Mouse (Mus musculus): Measurements from ENCODE around the gene Bmp2k.

- TF ChIP-seq GATA1 (IDR thresholded peaks at IDR 0.05; ENCODE audit: borderline replicate concordance, low read length) = no peak
- no peak for TF ChIP-seq FLI1 (IDR thresholded peaks at IDR 0.05; ENCODE audit: low read length)
Observed at GRCm38 (mm10) chr5:97054801-97055200, 57.3 kb downstream of the Bmp2k start.

Measured in megakaryocyte, embryonic 14.5 days (primary cell).